Mouse (Mus musculus): ENCODE data around the gene Il22ra2.
"Not testable (repeated sequence)": the region's sequence is repeated elsewhere in the genome, so short reads cannot be mapped to it uniquely, and the experiment has no call there.

Il22ra2 gene

DNA sequence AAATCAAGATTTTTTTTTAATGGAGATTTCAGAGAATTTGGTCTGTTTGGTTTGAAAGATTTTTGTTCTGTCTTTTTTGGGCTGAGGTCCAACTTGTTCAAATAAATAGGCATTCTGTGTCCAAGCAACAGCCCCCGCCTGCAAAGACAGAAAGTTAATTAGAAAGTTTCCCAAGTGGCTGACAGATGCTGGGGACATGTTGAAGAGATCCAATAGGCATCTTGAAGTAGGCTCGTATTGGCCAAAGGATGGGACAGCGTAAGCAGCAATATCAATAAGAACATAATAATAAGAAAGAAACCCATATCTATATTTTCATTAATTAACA, 21.7 kb upstream of the Il22ra2 start:
- DNase-seq (ENCODE audit: extremely low spot score, low spot score), result no peak

- DNase-seq (ENCODE audit: extremely low spot score, low spot score), result not testable (repeated sequence)
Measured at GRCm38 (mm10) chr10:19601502-19601901, 20.3 kb upstream of the Il22ra2 start.

DNA sequence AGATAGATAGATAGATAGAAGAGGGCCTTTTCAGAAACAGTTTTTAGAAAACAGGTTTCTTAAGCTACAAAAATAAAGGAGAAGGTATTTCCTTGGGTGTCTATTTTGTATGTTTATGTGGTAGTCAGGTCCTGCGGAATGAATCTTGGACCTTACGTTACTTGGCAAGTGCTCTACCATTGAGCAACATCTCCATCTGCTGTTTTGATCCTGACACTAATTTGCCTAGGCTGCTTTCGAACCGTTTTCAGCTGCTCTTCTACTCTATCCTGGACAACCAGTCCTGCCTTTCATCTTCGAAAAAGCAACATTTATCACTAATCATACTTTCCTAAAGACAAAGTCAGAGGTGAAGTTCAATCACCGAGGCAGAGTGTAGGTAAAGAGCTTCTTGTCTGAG, 18.6 kb upstream of the Il22ra2 start:
- DNase-seq (ENCODE audit: extremely low spot score, low spot score), result no peak

DNA sequence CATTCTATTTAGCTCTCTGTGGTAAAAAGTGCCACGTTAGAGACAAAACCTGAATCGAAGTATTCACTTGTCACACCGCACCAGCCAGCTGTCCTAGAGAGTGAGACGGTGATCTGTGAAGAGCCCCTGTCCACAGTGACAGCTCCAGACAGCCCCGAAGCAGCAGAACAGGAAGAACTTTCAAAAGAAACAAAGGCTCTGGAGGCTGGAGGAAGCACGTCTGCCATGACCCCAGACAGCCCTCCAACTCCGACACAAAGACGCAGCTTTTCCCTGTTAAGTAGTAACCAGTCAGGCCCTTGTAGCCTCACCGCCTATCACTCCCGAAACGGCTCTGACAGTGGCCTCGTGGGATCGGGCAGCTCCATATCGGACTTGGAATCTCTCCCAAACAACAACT, 12.7 kb upstream of the Il22ra2 start:
- no peak for DNase-seq (ENCODE audit: extremely low spot score, low spot score)

GRCm38 (mm10) chr10:19611616-19612015, 10.2 kb upstream of the Il22ra2 start:
- no peak for DNase-seq (ENCODE audit: extremely low spot score, low spot score)

DNA sequence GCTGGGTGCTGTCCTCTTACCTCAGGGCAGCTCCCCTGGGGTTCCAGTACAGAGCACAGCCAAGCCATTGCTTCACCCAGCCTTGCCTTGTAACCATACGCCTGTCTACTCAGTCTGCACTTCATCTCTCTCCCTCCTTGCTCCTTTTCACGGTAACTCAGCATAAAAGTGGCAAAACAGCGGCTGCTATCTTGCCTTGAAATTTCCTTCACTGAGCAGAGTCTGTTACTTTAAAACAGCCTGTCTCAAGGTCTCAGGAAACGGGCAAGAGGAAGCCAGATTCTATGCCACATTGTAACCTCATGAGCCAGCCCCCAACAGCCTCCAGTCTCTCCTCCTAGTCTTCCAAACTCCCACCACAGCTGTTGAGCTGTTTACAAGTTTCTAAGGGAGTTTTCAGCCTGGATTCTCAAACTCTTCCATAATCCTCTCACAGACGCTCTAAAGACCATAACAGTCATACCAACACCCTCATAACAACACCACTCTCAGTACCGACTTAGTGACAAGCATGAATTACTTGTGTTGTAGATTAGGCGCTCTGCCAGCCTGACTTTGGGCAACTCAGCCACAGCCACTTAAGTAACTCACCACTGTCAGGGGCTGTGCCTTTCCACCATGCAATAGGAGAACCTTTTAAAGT, 8.6 kb upstream of the Il22ra2 start:
- DNase-seq (ENCODE audit: extremely low spot score, low spot score), result peak; percentile 9

DNA sequence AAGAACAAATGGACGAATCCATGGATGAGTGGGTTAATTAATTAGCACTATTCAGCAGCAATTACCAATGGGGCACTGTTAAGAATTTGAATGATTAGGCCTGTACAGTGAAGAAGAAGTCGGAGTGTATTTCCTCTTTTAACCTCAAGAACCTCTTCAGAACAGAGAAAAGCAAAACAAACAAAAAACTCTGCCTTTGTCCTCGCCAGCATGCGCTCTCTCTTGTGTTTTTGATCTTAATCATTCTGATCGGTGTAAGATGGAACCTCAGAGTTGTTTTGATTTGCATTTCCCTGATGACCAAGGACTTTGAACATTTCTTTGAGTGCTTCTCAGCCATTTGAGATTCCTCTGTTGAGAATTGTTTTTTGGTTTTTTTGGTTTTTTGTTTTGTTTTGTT, 2.1 kb upstream of the Il22ra2 start:
- no peak for DNase-seq (ENCODE audit: extremely low spot score, low spot score)

DNA sequence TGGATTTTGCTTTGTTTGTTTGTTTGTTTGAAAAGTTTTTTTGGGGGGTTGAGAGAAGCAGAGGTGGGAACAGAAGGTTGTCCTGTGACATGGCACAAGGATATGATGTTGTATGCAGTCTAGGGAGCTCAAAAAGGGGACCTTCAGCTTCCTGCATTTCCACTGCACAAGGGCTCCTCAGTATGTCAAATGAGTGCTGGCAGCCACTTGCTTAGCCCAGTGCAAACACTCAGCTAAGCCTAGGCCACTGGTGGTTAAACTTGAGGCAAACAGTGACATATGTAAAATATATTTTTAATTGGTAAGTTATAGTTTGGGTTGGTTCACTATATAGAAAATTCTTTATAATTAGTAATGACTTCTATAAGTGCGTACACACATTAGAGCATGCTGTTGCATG, 2.8 kb downstream of the Il22ra2 start:
- no peak for DNase-seq (ENCODE audit: extremely low spot score, low spot score)

DNA sequence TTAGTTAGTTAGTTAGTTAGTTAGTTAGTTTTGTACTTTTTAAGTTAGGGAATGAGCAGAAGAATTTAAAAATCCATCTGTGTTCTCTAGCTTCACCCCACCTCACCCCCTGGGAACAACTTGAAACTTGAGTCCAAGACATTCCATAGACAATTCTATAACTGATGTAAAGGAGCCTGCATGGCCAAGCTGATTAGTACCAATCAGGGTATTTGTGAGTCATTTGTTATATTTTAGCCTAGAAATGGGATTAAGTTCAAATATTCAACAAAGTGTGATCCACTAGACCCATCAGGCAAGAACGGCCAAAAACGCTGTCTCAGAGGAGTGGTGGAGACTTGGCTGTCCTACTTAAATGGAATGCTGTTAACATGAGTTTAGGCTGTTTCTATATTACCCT, 5.5 kb downstream of the Il22ra2 start:
- DNase-seq (ENCODE audit: extremely low spot score, low spot score), result no peak

- no peak for DNase-seq (ENCODE audit: extremely low spot score, low spot score)
Measured at GRCm38 (mm10) chr10:19627748-19628147, 6.0 kb downstream of the Il22ra2 start.

DNA sequence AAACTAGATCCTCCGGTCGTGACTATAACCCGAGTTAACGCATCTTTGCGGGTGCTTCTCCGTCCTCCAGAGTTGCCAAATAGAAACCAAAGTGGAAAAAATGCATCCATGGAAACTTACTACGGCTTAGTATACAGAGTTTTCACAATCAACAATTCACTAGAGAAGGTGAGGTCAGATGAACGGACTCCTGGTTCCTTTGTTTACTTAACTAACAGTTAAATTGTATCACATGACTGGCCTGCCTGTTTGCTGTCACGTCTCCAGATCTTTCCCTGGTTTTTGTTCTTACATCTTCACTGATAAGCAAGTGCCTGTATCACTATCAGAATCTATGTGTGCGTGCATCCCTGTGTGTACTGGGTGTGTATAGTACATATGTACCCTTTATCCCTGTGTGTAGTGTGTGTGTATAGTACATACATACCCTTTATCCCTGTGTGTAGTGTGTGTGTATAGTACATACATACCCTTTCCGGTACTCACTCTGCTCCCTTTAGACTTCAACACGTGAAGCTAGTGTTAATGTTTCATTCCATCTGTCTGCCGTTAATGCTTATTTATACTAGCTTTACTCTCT, 9.9 kb downstream of the Il22ra2 start:
- no peak for DNase-seq (ENCODE audit: extremely low spot score, low spot score)

- DNase-seq (ENCODE audit: extremely low spot score, low spot score), result no peak
Measured at GRCm38 (mm10) chr10:19638851-19639250, 17.1 kb downstream of the Il22ra2 start.

- no peak for DNase-seq (ENCODE audit: extremely low spot score, low spot score)
Measured at GRCm38 (mm10) chr10:19639630-19640029, 17.8 kb downstream of the Il22ra2 start.

DNA sequence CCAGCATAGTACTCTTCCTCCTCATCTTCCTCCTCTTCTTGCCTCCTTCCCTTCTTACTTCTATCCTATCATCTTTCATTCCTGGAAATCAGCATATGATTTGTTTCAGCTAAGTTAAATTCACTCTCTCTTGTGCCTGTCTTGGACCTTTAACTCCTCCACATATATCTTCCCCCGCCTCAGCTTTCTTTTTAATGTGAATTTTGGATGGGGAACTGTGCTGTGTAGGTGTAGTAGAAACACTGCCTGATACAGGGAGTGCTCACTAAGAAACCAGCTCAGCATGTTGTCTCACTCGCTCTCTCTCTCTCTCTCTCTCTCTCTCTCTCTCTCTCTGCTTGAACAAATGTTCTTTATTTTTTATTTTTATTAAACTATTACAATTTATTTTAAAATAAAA, 23.3 kb downstream of the Il22ra2 start:
- DNase-seq (ENCODE audit: extremely low spot score, low spot score), result no peak

DNA sequence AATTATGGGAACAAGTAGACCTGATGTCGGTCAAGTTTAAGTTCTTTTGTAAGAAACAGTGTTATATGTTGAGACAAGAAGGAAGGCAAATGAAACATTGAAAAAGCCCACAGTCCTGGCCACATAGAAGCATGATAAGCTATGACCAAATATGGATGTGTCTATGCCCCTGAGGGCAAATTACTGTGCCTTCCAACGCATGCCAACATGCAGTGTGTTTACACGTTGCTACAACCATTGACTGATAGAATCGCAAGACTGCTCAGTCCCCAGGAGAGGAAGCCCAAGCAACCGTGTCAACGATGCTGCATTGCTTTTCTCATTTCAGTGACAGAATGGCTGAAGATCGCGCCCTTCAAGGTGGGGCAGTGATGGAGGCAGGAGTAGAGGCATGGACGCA, 35.6 kb downstream of the Il22ra2 start:
- no peak for DNase-seq (ENCODE audit: extremely low spot score, low spot score)

DNA sequence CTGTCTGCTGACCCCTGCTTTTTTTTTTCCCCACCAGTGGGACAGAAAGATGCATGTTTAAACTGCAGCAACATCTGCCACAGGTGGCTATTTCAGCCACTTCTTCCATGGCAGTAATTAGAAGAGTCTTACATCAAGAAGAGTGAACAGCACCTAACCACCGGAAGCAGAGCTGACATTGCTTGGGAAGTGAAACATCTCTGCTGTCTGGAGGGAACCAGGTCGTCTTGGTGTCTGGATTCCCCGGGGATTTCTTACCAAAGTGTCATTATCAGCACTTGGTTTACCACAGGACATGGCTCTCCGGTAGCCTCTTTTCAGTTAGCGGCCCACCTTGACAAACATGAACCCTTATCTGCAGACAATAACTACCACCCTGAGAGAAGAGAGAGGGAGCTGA, 38.2 kb downstream of the Il22ra2 start:
- DNase-seq (ENCODE audit: extremely low spot score, low spot score), result no peak

DNA sequence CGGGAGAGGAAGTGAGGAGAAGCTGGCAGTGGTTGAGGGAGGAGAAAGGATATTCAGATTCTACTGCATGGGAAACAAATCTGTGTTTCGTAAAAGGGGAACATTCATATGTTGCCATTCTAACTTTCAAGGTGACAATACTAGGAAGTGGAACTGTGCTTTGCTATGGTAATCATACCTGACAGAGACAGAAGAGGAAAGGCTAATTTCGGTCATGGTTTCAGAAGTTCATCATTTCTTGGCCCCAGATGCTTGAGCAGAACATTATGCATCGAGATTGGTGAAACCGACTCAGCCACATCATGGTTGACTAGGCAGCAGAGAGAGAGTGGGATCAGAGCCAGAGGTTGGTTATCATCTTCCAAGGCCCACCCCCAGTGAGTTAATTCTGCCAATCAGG, 47.2 kb downstream of the Il22ra2 start:
- DNase-seq (ENCODE audit: extremely low spot score, low spot score), result no peak

- DNase-seq (ENCODE audit: extremely low spot score, low spot score), result no peak
Measured at GRCm38 (mm10) chr10:19672015-19672414, 50.2 kb downstream of the Il22ra2 start.

DNA sequence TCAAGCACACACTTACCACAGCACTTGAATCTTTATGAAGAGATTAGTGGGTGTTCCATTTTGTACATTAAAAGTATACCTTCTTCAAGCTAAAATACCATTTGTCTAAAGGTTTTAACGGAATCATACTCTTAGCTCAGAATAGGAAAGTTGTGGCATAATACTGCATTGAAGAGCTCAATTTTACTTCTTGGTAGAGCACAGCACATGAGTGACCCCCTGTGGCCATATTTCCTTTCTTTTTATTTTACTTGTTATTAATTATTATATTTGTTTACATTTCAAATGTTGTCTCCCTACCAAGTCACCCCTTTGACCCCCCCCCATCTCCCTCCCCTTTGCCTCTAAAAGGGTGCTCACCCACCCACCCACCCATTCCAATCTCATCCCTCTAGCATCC, 51.3 kb downstream of the Il22ra2 start:
- no peak for DNase-seq (ENCODE audit: extremely low spot score, low spot score)
